26 mouse cellular contexts compared by ENCODE assay signal in the genomic region with DNA sequence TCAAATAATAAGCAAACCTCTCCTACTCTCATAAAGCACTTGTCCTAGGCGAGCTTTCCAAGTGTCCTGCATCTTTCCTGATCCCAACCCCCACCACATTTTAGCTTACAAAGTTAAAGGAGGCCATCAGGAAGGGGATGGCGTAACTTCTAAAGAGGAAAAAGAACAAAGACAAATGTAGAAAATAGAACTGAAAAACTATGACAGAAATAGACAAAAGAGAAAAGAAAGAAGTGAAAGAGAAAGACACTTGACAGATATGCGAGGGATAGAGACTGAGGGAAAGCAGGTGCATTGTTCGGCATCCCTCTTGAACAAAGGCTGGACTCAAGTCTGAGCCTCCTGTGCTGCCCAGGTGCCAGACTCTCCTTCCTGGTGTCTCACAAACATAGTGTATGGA.
DNase-seq lines count a peak whose midpoint lies in the region; ATAC-seq and TF ChIP-seq lines count a peak whose summit lies in the region.
"Had no signal": no experiment of that assay in that cellular context is flagged by ENCODE, and none has a peak within 500 bp of the region (broad histone marks: within the 10 kb centered on the region; RNA-seq: fewer than 3 reads in every experiment).

No protein-coding gene starts in this region.

- peaks cover 2% of the 10 kb centered on the region for H3K36me3 ChIP-seq in midbrain, embryonic 16.5 days (ENCODE audit: control insufficient read depth, insufficient read depth, low read length)
- H3K36me3 ChIP-seq in midbrain, embryonic 14.5 days (ENCODE audit: control insufficient read depth, insufficient read depth, low read length), result peaks cover 4% of the 10 kb centered on the region; the same call in 1 of the 2 replicates
- H3K36me3 ChIP-seq: embryonic facial prominence, embryonic 12.5 days; embryonic facial prominence, embryonic 15.5 days; forebrain, embryonic 12.5 days; forebrain, embryonic 15.5 days; G1E; heart, embryonic 12.5 days; heart, embryonic 15.5 days; hindbrain, embryonic 10.5 days; intestine, embryonic 15.5 days had no signal

- no peaks in the 10 kb centered on the region for H3K27me3 ChIP-seq in midbrain, embryonic 16.5 days (ENCODE audit: control insufficient read depth, insufficient read depth, low read depth, low read length)
- H3K27me3 ChIP-seq in midbrain, embryonic 14.5 days (ENCODE audit: control insufficient read depth, insufficient read depth, low read length), result no peaks in the 10 kb centered on the region
- H3K27me3 ChIP-seq: embryonic facial prominence, embryonic 12.5 days; embryonic facial prominence, embryonic 15.5 days; forebrain, embryonic 12.5 days; forebrain, embryonic 15.5 days; heart, embryonic 12.5 days; heart, embryonic 15.5 days; hindbrain, embryonic 13.5 days; intestine, embryonic 15.5 days had no signal

- WGBS in midbrain, embryonic 16.5 days, result 54% methylated on average over 4 of the region's 4 CpGs
- WGBS in midbrain, embryonic 14.5 days, result 80% methylated on average over 4 of the region's 4 CpGs

- no peak for DNase-seq in layer of hippocampus, adult 2 months (ENCODE audit: low spot score in 2 of 2)
- no peak for DNase-seq in layer of hippocampus, adult 11-12 months (ENCODE audit: low spot score)
- no peak for DNase-seq in midbrain, embryonic 14.5 days
- no peak for DNase-seq in gastrocnemius, adult 18-20 months (ENCODE audit: low spot score)
- DNase-seq: adrenal gland, postnatal 10 days; adrenal gland, postnatal 36 days; cerebellum, adult 18-20 months; cerebellum, adult 9-10 months; cerebellum, postnatal 14 days; gastrocnemius, postnatal 25 days; heart, postnatal 10 days; heart, postnatal 36 days had no signal

- peaks cover 2% of the 10 kb centered on the region; the same call in 1 of the 2 replicates for H3K4me1 ChIP-seq in midbrain, embryonic 16.5 days (ENCODE audit: control insufficient read depth, insufficient read depth, low read length)
- H3K4me1 ChIP-seq in midbrain, embryonic 14.5 days (ENCODE audit: control insufficient read depth, insufficient read depth, low read length), result no peaks in the 10 kb centered on the region
- H3K4me1 ChIP-seq: embryonic facial prominence, embryonic 12.5 days; embryonic facial prominence, embryonic 15.5 days; forebrain, embryonic 12.5 days; forebrain, embryonic 15.5 days; heart, embryonic 12.5 days; heart, embryonic 15.5 days; hindbrain, embryonic 10.5 days; hindbrain, embryonic 13.5 days; intestine, embryonic 15.5 days had no signal

- peak overlapping the region; percentile 18; the same call in 1 of the 2 replicates for H3K27ac ChIP-seq in layer of hippocampus, adult 2 months
- 0 out of 2 replicates have a peak overlapping the region, but pooled peaks have one; percentile 30 for H3K27ac ChIP-seq in midbrain, embryonic 16.5 days (ENCODE audit: low read length)
- no peak overlapping the region for H3K27ac ChIP-seq in midbrain, embryonic 14.5 days (replicated peaks; ENCODE audit: low read depth, low read length)
- H3K27ac ChIP-seq: embryonic facial prominence, embryonic 12.5 days; embryonic facial prominence, embryonic 15.5 days; forebrain, embryonic 12.5 days; forebrain, embryonic 15.5 days; heart, embryonic 15.5 days; hindbrain, embryonic 10.5 days; hindbrain, embryonic 13.5 days; intestine, embryonic 15.5 days had no signal

- no peak overlapping the region for H3K4me3 ChIP-seq in layer of hippocampus, adult 2 months
- H3K4me3 ChIP-seq in midbrain, embryonic 16.5 days (ENCODE audit: low read depth, low read length), result no peak overlapping the region
- no peak overlapping the region for H3K4me3 ChIP-seq in midbrain, embryonic 14.5 days (replicated peaks; ENCODE audit: low read depth, low read length)
- H3K4me3 ChIP-seq: embryonic facial prominence, embryonic 12.5 days; embryonic facial prominence, embryonic 15.5 days; forebrain, embryonic 12.5 days; forebrain, embryonic 15.5 days; heart, embryonic 12.5 days; heart, embryonic 15.5 days; hindbrain, embryonic 10.5 days; hindbrain, embryonic 13.5 days; intestine, embryonic 15.5 days had no signal

- ATAC-seq in midbrain, embryonic 16.5 days, result no peak
- no peak for ATAC-seq in midbrain, embryonic 14.5 days (ENCODE audit: low FRiP score, low TSS enrichment)
- ATAC-seq in granulocyte monocyte progenitor cell, adult 5-6 weeks (replicated peaks; ENCODE audit: poor library complexity, severe bottlenecking), result peak; percentile 35
- ATAC-seq: forebrain, embryonic 15.5 days; hindbrain, embryonic 16.5 days; intestine, embryonic 15.5 days; Patski had no signal

- no peaks in the 10 kb centered on the region for H3K9me3 ChIP-seq in midbrain, embryonic 16.5 days (replicated peaks; ENCODE audit: control insufficient read depth, low read length, poor library complexity, severe bottlenecking)
- H3K9me3 ChIP-seq in midbrain, embryonic 14.5 days (ENCODE audit: control insufficient read depth, low read length), result no peaks in the 10 kb centered on the region
- H3K9me3 ChIP-seq: embryonic facial prominence, embryonic 12.5 days; embryonic facial prominence, embryonic 15.5 days; forebrain, embryonic 12.5 days; forebrain, embryonic 15.5 days; heart, embryonic 12.5 days; heart, embryonic 15.5 days; hindbrain, embryonic 10.5 days; hindbrain, embryonic 13.5 days; intestine, embryonic 15.5 days had no signal

- no peak overlapping the region for H3K4me2 ChIP-seq in midbrain, embryonic 16.5 days (ENCODE audit: low read length)
- no peak overlapping the region for H3K4me2 ChIP-seq in midbrain, embryonic 14.5 days (ENCODE audit: low read length)
- H3K4me2 ChIP-seq: embryonic facial prominence, embryonic 12.5 days; embryonic facial prominence, embryonic 15.5 days; forebrain, embryonic 12.5 days; forebrain, embryonic 15.5 days; heart, embryonic 12.5 days; heart, embryonic 15.5 days; hindbrain, embryonic 13.5 days; intestine, embryonic 15.5 days had no signal

- no peak overlapping the region for H3K9ac ChIP-seq in midbrain, embryonic 16.5 days (ENCODE audit: low read depth, low read length)
- H3K9ac ChIP-seq in midbrain, embryonic 14.5 days (replicated peaks; ENCODE audit: low read length), result no peak overlapping the region
- H3K9ac ChIP-seq: embryonic facial prominence, embryonic 12.5 days; embryonic facial prominence, embryonic 15.5 days; forebrain, embryonic 12.5 days; forebrain, embryonic 15.5 days; heart, embryonic 12.5 days; heart, embryonic 15.5 days; hindbrain, embryonic 13.5 days; intestine, embryonic 15.5 days had no signal

- no peak for TF ChIP-seq CTCF in layer of hippocampus, adult 2 months (conservative IDR thresholded peaks at IDR 0.05)
